Mouse (Mus musculus): ENCODE measurements around the gene Ecel1.
A peak's percentile ranks its signal among the peaks of the same experiment; 100 is the strongest.

Ecel1 gene

GRCm38 (mm10) chr1:87170458-87170857 is 14.1 kb upstream of the Ecel1 start:
- DNase-seq (ENCODE audit: low read depth): no peak

DNA sequence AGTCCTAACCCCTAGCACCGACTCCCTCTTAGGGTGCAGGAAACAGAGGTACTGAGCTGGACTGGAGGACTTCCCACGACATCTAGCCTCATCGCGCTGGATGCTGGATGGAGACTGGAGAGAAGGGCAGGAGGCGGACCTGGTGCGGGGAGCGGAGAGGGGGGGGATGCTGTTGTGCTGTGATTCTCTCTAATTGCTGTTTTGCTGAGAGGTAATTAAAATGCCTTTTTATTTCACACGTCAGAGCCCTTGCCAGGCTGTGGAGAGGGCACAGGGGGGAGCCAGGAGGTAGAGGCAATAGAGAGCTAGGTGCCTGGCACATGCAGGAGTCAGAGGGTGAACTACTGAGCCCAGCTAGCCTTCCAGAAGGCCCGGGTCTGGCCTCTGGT is 8.5 kb upstream of the Ecel1 start:
- no peak for DNase-seq (ENCODE audit: low read depth)

DNA sequence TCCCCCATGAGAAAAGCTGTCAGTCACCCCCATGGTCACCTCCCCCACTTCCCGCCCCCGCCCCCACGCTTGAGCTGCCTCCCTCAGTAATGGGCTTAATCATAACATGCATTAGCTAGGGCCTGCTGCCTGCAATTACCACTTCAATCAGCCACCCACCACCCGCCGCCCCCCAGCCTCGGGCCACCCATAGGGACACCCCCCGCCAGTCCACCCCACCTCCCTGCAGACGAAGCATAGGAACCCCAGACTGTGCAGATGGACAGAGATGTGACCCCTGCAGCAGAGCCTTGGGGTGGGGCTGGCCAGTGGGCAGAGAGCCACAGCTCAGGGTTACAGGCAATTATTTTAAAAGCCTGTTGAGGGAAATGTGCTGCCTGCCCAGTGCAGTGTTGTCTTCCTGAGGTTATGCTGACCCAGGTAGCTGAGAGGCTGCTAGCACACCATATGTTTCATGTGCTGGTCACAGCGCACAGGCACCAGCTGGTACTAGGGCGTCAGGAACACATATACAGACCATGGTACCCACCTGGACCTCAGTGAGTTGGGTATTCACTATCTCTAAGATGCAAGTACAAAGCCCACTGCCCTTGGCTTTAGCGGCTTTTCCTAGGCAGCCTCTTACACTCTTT is 8.0 kb upstream of the Ecel1 start:
- DNase-seq (ENCODE audit: low read depth): no peak

- DNase-seq (ENCODE audit: low read depth): no peak
Measured at GRCm38 (mm10) chr1:87159396-87159795, 3.1 kb upstream of the Ecel1 start.

GRCm38 (mm10) chr1:87155531-87156198 is 656 bp downstream of the Ecel1 start:
- DNase-seq (ENCODE audit: low read depth): no peak

DNA sequence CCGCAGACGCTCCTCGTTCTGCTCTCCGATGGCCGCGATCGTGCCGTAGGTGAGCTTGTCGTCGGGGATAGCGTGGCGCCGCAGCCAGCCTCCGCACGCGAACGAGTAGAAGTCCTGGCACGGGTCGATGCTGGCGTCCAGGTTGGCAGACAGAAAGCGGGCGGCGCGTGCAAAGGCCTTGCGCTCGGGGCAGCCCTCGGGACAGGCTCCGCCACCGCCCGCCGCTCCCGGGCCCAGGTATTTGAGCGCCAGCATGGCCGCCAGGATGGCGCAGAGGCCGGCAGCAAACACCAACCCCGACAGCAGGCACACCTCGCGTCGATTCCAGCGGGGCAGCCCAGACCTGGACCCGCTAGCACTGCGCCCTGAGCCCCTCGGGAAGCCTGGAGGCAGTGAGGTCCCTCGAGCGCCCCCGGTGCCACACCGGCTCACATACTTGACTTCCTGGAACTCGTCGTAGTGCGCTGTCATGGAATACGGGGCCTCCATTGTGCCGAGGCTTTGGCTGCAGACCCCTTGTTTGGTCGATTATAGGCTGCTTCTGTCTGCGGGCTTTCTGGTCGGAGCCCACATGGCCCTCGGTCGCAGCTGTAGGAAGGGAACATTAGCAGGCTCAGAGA is 1.7 kb downstream of the Ecel1 start:
- DNase-seq (ENCODE audit: low read depth): no peak

GRCm38 (mm10) chr1:87153776-87154500 is 2.4 kb downstream of the Ecel1 start:
- DNase-seq (ENCODE audit: low read depth): no peak

DNA sequence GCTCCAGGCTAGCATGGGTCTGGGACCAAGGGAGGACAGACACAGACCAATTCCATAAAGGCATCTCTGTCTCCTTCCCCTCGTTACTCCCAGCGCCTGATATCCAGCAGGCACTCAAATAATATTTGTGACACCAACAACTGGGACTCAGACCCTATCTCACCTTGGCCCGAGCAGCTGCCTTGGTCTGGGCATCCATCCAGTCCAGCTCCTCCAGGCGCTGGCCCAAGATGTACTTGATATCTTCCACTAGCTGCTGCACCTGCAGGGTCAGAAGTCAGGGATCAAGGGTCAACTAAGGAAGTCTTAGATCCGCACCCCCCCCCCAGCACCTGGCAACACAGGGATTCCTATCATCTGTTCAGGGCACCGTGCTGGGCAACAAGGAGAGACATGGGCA is 5.0 kb downstream of the Ecel1 start:
- DNase-seq (ENCODE audit: low read depth): no peak

DNA sequence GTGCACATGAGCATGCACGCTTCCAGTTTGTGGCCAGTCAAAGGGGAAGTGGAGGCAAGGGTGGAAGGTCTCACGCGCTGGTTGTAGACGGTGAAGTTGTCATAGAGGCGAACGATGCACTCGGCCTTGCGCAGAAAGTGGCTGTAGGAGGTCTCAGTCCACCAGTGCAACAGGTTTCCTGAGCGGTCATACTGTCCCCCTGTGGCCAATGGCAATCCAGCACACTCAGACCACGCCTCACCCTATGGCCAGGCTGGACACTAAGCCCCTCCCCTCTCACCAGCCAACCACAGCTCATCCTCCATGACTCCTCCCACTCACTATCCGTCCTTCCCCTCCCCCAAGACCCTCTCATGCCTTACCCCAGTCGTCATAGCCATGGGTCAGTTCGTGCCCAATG is 6.9 kb downstream of the Ecel1 start:
- DNase-seq (ENCODE audit: low read depth): no peak

DNA sequence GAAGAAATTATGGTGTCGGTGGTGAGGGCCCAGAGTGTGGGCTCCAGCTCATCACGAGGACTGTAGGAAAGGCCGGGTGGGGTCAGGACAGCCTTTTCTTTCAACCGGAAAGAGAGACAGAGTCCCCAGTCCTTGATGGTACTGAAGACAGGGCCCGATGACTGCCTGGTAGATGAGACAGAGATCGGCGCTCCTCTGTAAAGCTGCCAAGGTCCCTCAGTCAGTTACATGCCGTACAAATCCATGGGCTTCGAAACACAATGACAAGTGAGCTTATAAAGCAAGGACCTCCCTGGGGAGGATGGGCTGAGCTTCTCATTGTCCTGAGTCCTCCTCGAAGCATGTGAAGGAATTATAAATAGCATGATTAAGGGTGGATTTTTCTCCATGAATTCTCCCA is 13.2 kb downstream of the Ecel1 start:
- no peak for DNase-seq (ENCODE audit: low read depth)

- no peak for DNase-seq (ENCODE audit: low read depth)
Measured at GRCm38 (mm10) chr1:87142456-87142855, 13.9 kb downstream of the Ecel1 start.

DNA sequence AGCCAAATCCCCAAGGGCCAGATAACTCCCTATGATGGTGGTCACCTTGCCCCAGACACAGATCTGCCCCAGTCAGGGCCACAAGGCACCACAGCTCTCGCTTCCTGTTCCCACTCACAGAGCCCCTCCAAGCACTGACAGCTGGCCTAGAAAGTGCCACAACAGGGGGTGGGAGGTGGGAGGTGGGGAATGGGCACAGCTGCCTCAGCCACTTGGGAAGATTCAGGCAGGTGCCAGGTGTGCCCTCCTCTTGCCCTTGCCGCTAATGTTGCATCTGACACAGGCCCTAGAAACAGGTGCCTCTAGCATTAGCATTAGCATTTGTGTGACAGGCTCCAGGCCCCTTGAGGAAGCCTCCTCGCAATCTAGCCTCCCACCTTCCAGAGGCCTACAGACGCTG is 14.8 kb downstream of the Ecel1 start:
- DNase-seq (ENCODE audit: low read depth): no peak

DNA sequence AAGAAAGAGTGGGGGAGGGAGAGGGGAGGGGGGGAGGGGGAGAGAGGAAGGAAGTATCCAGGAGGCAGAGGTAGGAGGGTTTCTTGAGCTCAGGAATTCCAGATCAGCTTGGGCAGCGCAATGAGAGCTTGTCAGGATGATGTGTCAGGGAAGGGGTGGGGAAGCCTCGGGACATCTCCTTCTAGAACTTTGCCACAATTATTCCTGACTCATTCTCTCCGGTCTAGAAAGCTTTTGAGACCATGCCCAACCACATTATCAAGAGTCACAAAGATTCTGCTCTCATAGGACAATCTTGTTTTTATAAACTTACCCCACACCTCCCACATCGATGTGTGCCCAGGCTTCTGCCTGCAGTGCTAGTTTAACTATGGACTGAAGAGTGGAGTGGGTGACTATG is 24.5 kb downstream of the Ecel1 start:
- no peak for DNase-seq (ENCODE audit: low read depth)

- DNase-seq (ENCODE audit: low read depth): no peak
Measured at GRCm38 (mm10) chr1:87127206-87128030, 28.9 kb downstream of the Ecel1 start.

DNA sequence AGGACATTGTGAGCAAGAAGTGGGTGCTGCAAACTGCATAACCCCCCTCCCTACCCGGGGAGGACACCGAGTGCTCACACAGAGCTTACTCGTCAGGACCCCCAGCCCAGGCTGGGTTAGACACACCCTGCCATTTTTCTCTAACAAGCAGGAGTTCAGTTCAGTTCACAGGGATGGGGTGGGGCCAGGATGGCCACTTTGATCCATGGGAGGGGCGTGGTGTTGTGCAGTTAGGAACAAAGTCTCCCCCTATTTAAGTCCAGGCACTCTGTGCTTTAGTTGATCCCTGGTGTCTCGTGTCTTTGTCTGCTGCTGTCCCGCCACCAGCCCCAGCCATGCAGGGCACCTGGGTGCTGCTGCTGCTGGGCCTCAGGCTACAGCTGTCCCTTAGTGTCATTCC is 31.6 kb downstream of the Ecel1 start, which contains the start of gene Akp3:
TSS of gene Akp3 (plus strand) at position 301 of the 400 bp plus-strand sequence.
- DNase-seq (ENCODE audit: low read depth): no peak

DNA sequence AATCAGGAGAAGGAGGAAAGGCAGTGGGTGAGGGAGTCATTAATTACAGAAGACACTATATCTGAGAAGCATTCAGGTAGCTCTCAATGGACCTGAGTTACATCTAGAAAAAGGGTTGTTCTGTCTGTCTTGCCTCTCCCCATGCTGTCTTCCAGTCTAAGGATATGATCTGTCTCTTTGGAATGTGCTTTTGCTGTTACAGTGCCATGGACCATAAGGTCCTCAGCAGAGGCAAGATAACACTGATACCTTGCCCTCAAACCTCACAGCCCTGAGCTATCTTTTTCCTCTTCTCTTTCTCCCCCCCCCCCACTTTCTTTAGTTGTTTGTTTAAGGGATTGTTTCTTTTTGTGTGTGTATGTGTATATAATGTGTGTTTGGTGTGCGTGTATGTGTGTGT is 41.5 kb downstream of the Ecel1 start:
- DNase-seq (ENCODE audit: low read depth): no peak

- peak; percentile 16 for DNase-seq (ENCODE audit: low read depth)
Measured at GRCm38 (mm10) chr1:87111719-87112354, 44.5 kb downstream of the Ecel1 start.

DNA sequence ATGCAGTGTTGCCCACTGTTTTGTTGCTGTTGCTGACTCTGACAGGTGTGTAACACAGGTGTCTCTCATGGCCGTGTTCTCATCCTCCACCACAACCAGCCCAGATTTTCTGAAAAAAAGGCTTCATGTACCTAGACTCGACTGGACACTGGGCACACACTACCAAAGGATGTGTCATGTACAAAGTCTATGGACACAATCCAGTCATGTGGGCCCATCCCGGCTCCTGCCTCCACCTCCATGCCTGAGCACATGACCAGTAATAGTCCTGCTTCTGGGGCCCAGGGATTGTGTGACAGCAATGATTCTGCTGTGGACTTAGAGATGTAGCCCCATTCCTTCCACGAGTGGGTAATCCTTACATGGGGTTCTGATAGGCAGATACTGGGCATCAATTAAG is 47.8 kb downstream of the Ecel1 start:
- DNase-seq (ENCODE audit: low read depth): no peak

DNA sequence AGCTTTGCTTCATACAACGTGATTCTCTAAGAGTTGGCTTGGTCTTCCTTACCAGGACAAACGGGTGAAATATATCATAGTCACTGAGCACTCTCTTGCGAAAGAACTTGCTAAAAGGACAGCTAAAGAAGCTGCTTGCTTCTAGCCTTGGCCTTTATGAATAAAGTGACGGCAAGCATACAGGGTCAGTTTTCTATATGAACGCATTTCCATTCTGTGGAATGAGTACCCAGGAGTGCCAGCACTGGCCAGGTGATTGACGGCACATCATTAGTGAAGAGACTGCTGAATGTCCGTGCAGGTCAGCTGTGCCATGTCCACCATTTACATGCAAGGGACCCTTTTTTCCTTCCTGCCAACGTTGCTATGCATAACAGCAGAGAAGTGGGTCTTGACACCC is 49.8 kb downstream of the Ecel1 start:
- no peak for DNase-seq (ENCODE audit: low read depth)

GRCm38 (mm10) chr1:87103936-87104335 is 52.4 kb downstream of the Ecel1 start:
- no peak for DNase-seq (ENCODE audit: low read depth)

DNA sequence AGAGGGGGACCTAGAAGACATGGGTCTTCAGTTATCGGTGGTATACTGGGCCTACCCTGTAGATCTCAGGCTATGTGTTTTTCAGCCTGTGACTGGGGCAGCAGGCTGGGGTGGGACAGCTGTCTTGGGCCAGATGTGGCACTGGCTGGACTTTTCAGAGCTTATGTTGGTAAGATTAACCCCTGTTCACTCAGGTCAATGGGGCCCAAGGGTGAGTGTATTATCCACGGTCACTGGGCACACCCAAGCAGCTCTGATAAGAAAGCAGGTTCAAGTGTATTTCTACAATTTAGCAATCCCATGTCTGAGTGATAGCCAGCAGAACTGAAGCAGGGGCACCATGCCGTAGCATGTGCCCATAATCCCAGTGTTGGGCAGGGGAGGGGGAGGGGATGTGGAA is 54.2 kb downstream of the Ecel1 start:
- DNase-seq (ENCODE audit: low read depth): no peak

- DNase-seq (ENCODE audit: low read depth): no peak
Measured at GRCm38 (mm10) chr1:87101411-87101810, 54.9 kb downstream of the Ecel1 start, which contains the start of gene Alpi. Alpi (minus strand) TSS chr1:87101606.

All from c-Kit-positive CD71-negative TER-119-negative erythroid progenitor cells, embryonic 14.5 days (primary cell).